Mouse (Mus musculus) intestine, postnatal 0 days (tissue): ENCODE measurements around the gene Pak6. TPM values are rescaled to one million over a fixed set of nuclear protein-coding genes. Genes with fewer than 3 reads are reported as not detected.
A peak's percentile ranks its signal among the peaks of the same experiment; 100 is the strongest.
"Not testable (repeated sequence)": the region's sequence is repeated elsewhere in the genome, so short reads cannot be mapped to it uniquely, and the experiment has no call there.

Experiments used
- ATAC-seq: fragments of 200-750 bp; cut with Nextera tagmentation; 2 replicates; pipeline ENCODE4 v1.8.0; 2017; ENCODE audit warnings: mild to moderate bottlenecking, moderate TSS enrichment, moderate library complexity
- H3K27ac ChIP-seq: fragments of 300-500 bp; sonication (generic); 2 replicates; pipeline ENCODE4 v1.5.1; 2014; ENCODE audit warnings: mild to moderate bottlenecking, low read depth, low read length, moderate library complexity
- H3K27me3 ChIP-seq: fragments of 300-500 bp; sonication (generic); replicated peaks from 2 replicates; pipeline ENCODE4 v1.6.1; 2014; ENCODE audit warnings: low read length, mixed read lengths; ENCODE audit not compliant: control insufficient read depth, insufficient read depth
- H3K36me3 ChIP-seq: fragments of 300-500 bp; sonication (generic); 2 replicates; pipeline ENCODE4 v1.6.1; 2014; ENCODE audit warnings: mild to moderate bottlenecking, moderate library complexity; ENCODE audit not compliant: control insufficient read depth, insufficient read depth
- H3K4me1 ChIP-seq: fragments of 300-500 bp; sonication (generic); replicated peaks from 2 replicates; pipeline ENCODE4 v1.6.1; 2014; ENCODE audit warnings: antibody characterized with exemption, low read length, mixed read lengths; ENCODE audit not compliant: control insufficient read depth, insufficient read depth
- H3K4me2 ChIP-seq: fragments of 300-500 bp; sonication (generic); replicated peaks from 2 replicates; pipeline ENCODE4 v1.6.1; 2014; ENCODE audit warnings: low read depth, mild to moderate bottlenecking, moderate library complexity
- H3K4me3 ChIP-seq: fragments of 300-500 bp; sonication (generic); 2 replicates; pipeline ENCODE4 v1.5.1; 2014; ENCODE audit warnings: low read depth, low read length
- H3K9ac ChIP-seq: fragments of 300-500 bp; sonication (generic); 2 replicates; pipeline ENCODE4 v1.6.1; 2014; ENCODE audit warnings: mild to moderate bottlenecking, low read depth, low read length
- H3K9me3 ChIP-seq: fragments of 300-500 bp; sonication (generic); 2 replicates; pipeline ENCODE4 v1.6.1; 2016; ENCODE audit warnings: mixed run types; ENCODE audit not compliant: control insufficient read depth
- CTCF ChIP-seq: sonication (generic); IDR thresholded peaks from 2 replicates; pipeline ENCODE4 v1.5.1; 2016; ENCODE audit warnings: low read depth, mild to moderate bottlenecking, control low read depth, antibody characterized with exemption, moderate library complexity
- WGBS: fragments of 180-500 bp; shearing (Covaris S2); extraction: QIAGEN DNeasy Blood & Tissue Kit; methylation state at CpG from one replicate; pipeline ENCODE4 v1.1.7; 2014; 5-methylcytosine and 5-hydroxymethylcytosine counted together
- polyA plus RNA-seq: library from polyadenylated mRNA; unstranded; fragments of >200 nt; fragmentation: Nextera tagmentation; extraction: Ambion mirVana; gene quantifications from 2 replicates; pipeline ENCODE4 v1.2.1, GENCODE M21; 2015

The Pak6 gene
- polyA plus RNA-seq, 1 experiment from 2014 or later, result 0.90 TPM

DNA sequence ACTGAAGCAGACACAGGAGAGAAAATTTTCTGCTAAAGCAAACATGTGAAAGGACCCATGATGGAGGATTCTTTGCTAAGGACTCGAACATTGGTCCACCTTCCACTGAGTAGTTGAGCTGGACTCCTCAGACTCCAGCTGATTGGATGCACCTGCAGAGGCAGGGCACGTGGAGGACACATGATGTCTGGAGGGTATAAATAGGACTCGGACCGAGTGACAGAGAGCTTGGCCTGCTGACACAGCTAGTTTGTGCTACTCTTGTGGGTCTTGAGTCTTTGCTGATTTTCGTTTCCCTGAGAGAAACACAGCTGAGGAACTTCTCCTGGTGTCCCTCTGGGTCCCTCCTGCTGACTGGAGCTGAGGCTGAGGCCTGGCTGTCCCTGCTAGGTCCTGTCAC lies 16.4 kb upstream of the Pak6 start:
- no peak overlapping the region for H3K27ac ChIP-seq
- no peak for TF ChIP-seq CTCF
- no peak overlapping the region for H3K9ac ChIP-seq
- 80% methylated on average over 5 of the region's 5 CpGs for WGBS
- no peak for ATAC-seq
- no peak overlapping the region for H3K4me3 ChIP-seq
- H3K4me2 ChIP-seq, result no peak overlapping the region
- 0 out of 2 replicates have a peak, but pooled peaks cover 6% of the 10 kb centered on the region for H3K36me3 ChIP-seq
- no peaks in the 10 kb centered on the region for H3K4me1 ChIP-seq
- no peaks in the 10 kb centered on the region for H3K27me3 ChIP-seq
- no peaks in the 10 kb centered on the region for H3K9me3 ChIP-seq

GRCm38 (mm10) chr2:118650697-118651096 lies 12.4 kb upstream of the Pak6 start:
- ATAC-seq, H3K4me3 ChIP-seq, H3K27me3 ChIP-seq, H3K36me3 ChIP-seq, H3K4me1 ChIP-seq, H3K27ac ChIP-seq, H3K9ac ChIP-seq, H3K4me2 ChIP-seq, H3K9me3 ChIP-seq: not testable (repeated sequence)
- 38% methylated on average over 1 of the region's 2 CpGs for WGBS

DNA sequence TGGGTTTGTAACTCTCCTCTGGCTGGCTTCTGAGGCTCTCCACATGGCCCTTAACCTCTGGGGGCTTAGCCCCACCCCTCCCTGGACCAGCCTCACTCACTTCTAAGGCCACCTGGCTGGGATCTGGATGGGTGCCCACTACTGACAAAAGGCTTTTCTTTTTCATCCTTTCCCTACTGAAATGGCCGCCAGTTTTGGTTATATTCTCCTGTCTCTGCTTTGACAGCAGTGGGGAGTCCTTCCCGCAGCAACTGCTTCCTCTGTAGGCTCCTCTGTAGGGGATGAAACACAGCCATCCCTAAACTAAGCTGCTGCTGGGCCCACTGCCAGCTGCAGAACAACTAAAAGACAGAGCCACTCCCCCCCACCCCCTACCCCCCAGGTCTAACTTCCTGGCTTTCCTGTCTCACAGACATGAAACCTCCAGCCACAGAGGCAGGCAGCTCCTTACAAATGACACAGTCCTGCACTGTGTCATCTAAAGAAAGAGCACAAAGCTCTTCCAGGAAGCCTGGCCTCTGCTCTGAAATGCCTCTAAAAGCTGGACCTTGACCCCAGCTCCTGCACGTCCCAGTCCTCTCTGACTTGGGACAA lies 6.3 kb upstream of the Pak6 start:
- Histone ChIP-seq H3K27ac (peak overlapping the region; percentile 74), H3K27me3 (no peaks in the 10 kb centered on the region), H3K4me3 (no peak overlapping the region), H3K4me1 (peaks cover 23% of the 10 kb centered on the region), H3K9ac (no peak overlapping the region), H3K36me3 (no peaks in the 10 kb centered on the region), H3K9me3 (no peaks in the 10 kb centered on the region), H3K4me2 (0 out of 2 replicates have a peak overlapping the region, but pooled peaks have one; percentile 0)
- ATAC-seq, result peak; percentile 72
- 7% methylated on average over 3 of the region's 3 CpGs for WGBS
- TF ChIP-seq CTCF, result no peak

DNA sequence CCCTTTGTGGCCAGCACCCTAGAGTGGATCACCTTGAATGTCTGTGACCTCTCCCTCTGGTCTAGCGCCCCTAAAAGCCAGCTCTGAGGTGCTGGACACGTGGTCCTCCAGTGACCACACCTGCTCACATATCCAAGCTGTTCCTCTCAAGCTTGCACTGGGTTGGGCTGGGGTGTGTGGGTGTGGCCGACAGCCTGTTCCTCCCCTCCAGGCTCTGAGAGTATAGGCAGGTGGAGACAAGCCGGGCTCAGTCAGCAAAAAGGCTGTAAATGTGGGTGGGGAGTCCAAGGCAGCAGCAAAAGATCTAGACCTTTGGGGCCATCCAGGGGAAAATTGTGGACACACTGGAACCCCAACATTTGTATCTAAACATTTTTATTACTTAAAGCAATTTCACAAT lies 4.6 kb upstream of the Pak6 start:
- peak; percentile 78 for ATAC-seq
- peaks cover 25% of the 10 kb centered on the region for H3K4me1 ChIP-seq
- no peak overlapping the region for H3K4me3 ChIP-seq
- no peak overlapping the region for H3K9ac ChIP-seq
- TF ChIP-seq CTCF, result no peak
- no peak overlapping the region for H3K4me2 ChIP-seq
- no peaks in the 10 kb centered on the region for H3K27me3 ChIP-seq
- H3K36me3 ChIP-seq, result no peaks in the 10 kb centered on the region
- no peaks in the 10 kb centered on the region for H3K9me3 ChIP-seq
- no peak overlapping the region for H3K27ac ChIP-seq
- 17% methylated on average over 4 of the region's 4 CpGs for WGBS

- Histone ChIP-seq H3K4me3 (no peak overlapping the region), H3K27ac (no peak overlapping the region), H3K9me3 (no peaks in the 10 kb centered on the region), H3K9ac (no peak overlapping the region), H3K4me2 (no peak overlapping the region), H3K4me1 (peaks cover 27% of the 10 kb centered on the region), H3K27me3 (no peaks in the 10 kb centered on the region), H3K36me3 (no peaks in the 10 kb centered on the region)
- no peak for ATAC-seq
- 39% methylated on average over 1 of the region's 1 CpGs for WGBS
- TF ChIP-seq CTCF, result no peak
Measured at GRCm38 (mm10) chr2:118659077-118659476, 4.0 kb upstream of the Pak6 start.

GRCm38 (mm10) chr2:118659493-118659892 lies 3.6 kb upstream of the Pak6 start:
- Histone ChIP-seq H3K9me3 (no peaks in the 10 kb centered on the region), H3K27ac (no peak overlapping the region), H3K4me1 (peaks cover 27% of the 10 kb centered on the region), H3K4me3 (no peak overlapping the region), H3K4me2 (peak overlapping the region; percentile 63), H3K36me3 (no peaks in the 10 kb centered on the region), H3K9ac (no peak overlapping the region), H3K27me3 (no peaks in the 10 kb centered on the region)
- no peak for ATAC-seq
- no peak for TF ChIP-seq CTCF
- WGBS, result 66% methylated on average over 12 of the region's 12 CpGs
